ENCODE assay signal across 22 mouse cellular contexts in the genomic region with DNA sequence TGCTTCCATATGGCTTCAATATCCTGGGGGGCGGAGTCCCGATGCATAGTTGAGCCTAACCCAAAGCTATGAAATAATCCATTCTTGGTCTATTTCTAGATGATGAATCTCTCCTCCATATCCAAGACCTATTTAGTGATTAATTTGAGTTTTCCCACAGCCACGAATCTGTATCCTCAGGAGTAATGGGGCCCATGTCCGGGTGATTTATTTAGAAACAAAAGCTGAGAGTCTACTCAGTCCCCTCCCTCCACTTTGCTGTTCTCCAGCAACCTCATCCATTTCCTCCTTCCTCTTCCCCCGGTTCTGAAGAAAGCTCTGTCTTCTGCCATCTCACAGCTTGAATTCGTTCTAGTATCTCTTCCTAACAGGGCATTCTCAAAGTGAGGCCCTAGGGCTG.
A peak's percentile ranks its signal among the peaks of the same experiment; 100 is the strongest.
DNase-seq lines count a peak whose midpoint lies in the region; ATAC-seq lines count a peak whose summit lies in the region.
"Had no signal": no experiment of that assay in that cellular context is flagged by ENCODE, and none has a peak within 500 bp of the region (broad histone marks: within the 10 kb centered on the region; RNA-seq: fewer than 3 reads in every experiment).

No protein-coding gene starts in this region.

- no peaks in the 10 kb centered on the region for H3K27me3 ChIP-seq in kidney, embryonic 16.5 days (ENCODE audit: insufficient read depth, low read length)
- no peaks in the 10 kb centered on the region for H3K27me3 ChIP-seq in embryonic facial prominence, embryonic 14.5 days (replicated peaks; ENCODE audit: control insufficient read depth, insufficient read depth, low read length)
- H3K27me3 ChIP-seq in intestine, embryonic 15.5 days (replicated peaks), result no peaks in the 10 kb centered on the region
- no peaks in the 10 kb centered on the region for H3K27me3 ChIP-seq in limb, embryonic 15.5 days
- H3K27me3 ChIP-seq: forebrain, embryonic 12.5 days; neural tube, embryonic 15.5 days had no signal

- WGBS in kidney, embryonic 16.5 days, result 40% methylated on average over 6 of the region's 6 CpGs
- 42% methylated on average over 6 of the region's 6 CpGs for WGBS in embryonic facial prominence, embryonic 14.5 days
- 41% methylated on average over 6 of the region's 6 CpGs for WGBS in intestine, embryonic 15.5 days
- 40% methylated on average over 6 of the region's 6 CpGs for WGBS in limb, embryonic 15.5 days

- no peak overlapping the region for H3K4me3 ChIP-seq in kidney, embryonic 16.5 days (ENCODE audit: low read length)
- H3K4me3 ChIP-seq in embryonic facial prominence, embryonic 14.5 days (ENCODE audit: low read depth, low read length), result no peak overlapping the region
- no peak overlapping the region for H3K4me3 ChIP-seq in intestine, embryonic 15.5 days (replicated peaks)
- no peak overlapping the region for H3K4me3 ChIP-seq in limb, embryonic 15.5 days
- H3K4me3 ChIP-seq: erythroblast, embryonic 14.5 days; forebrain, embryonic 12.5 days; heart, embryonic 10.5 days; layer of hippocampus, adult 2 months; midbrain, embryonic 10.5 days; neural tube, embryonic 15.5 days had no signal

- H3K27ac ChIP-seq in kidney, embryonic 16.5 days (ENCODE audit: low read length), result peak overlapping the region; percentile 44; the same call in 1 of the 2 replicates
- H3K27ac ChIP-seq in embryonic facial prominence, embryonic 14.5 days (replicated peaks; ENCODE audit: low read depth, low read length), result no peak overlapping the region
- H3K27ac ChIP-seq in intestine, embryonic 15.5 days, result peak overlapping the region; percentile 62
- peak overlapping the region; percentile 68; the same call in 1 of the 2 replicates for H3K27ac ChIP-seq in limb, embryonic 15.5 days
- H3K27ac ChIP-seq: forebrain, embryonic 12.5 days; heart, embryonic 10.5 days; hindbrain, postnatal 0 days; layer of hippocampus, adult 2 months; midbrain, embryonic 10.5 days; neural tube, embryonic 15.5 days had no signal

- no peak for ATAC-seq in kidney, embryonic 16.5 days (ENCODE audit: low FRiP score, low TSS enrichment)
- no peak; the same call in 1 of the 2 replicates for ATAC-seq in embryonic facial prominence, embryonic 14.5 days (ENCODE audit: low read depth)
- ATAC-seq in intestine, embryonic 15.5 days, result peak; percentile 39; the same call in 1 of the 2 replicates
- ATAC-seq in limb, embryonic 15.5 days (ENCODE audit: insufficient number of reproducible peaks, low FRiP score, low TSS enrichment, low read depth), result no peak
- ATAC-seq in cerebellum, adult (ENCODE audit: insufficient number of reproducible peaks, low FRiP score, low TSS enrichment), result no peak
- ATAC-seq: hindbrain, postnatal 0 days had no signal

- H3K9ac ChIP-seq in kidney, embryonic 16.5 days (replicated peaks; ENCODE audit: low read length), result no peak overlapping the region
- no peak overlapping the region for H3K9ac ChIP-seq in embryonic facial prominence, embryonic 14.5 days (ENCODE audit: low read depth, low read length)
- H3K9ac ChIP-seq in intestine, embryonic 15.5 days, result no peak overlapping the region
- H3K9ac ChIP-seq in limb, embryonic 15.5 days, result no peak overlapping the region
- H3K9ac ChIP-seq: forebrain, embryonic 12.5 days; neural tube, embryonic 15.5 days had no signal

- DNase-seq in kidney, adult 8-10 months, result no peak
- DNase-seq in embryonic facial prominence, embryonic 14.5 days (ENCODE audit: low spot score), result peak; percentile 45
- DNase-seq in right cerebral cortex, postnatal 10 days (ENCODE audit: low spot score in 2 of 2), result no peak
- DNase-seq: adrenal gland, adult 2 months; cerebellum, adult 11-12 months; cerebellum, postnatal 10 days; kidney, postnatal 10 days; lung, adult 18-20 months; lung, postnatal 10 days; right cerebral cortex, adult 18-20 months had no signal

- no peaks in the 10 kb centered on the region for H3K36me3 ChIP-seq in kidney, embryonic 16.5 days (ENCODE audit: insufficient read depth, low read length)
- H3K36me3 ChIP-seq in embryonic facial prominence, embryonic 14.5 days (ENCODE audit: control insufficient read depth, insufficient read depth, low read length), result no peaks in the 10 kb centered on the region
- H3K36me3 ChIP-seq in intestine, embryonic 15.5 days, result no peaks in the 10 kb centered on the region
- H3K36me3 ChIP-seq in limb, embryonic 15.5 days, result no peaks in the 10 kb centered on the region
- H3K36me3 ChIP-seq: forebrain, embryonic 12.5 days; heart, embryonic 10.5 days; midbrain, embryonic 10.5 days had no signal

- no peaks in the 10 kb centered on the region; the same call in 1 of the 2 replicates for H3K9me3 ChIP-seq in kidney, embryonic 16.5 days (ENCODE audit: low read length)
- H3K9me3 ChIP-seq in embryonic facial prominence, embryonic 14.5 days (ENCODE audit: control insufficient read depth, low read length), result no peaks in the 10 kb centered on the region
- no peaks in the 10 kb centered on the region for H3K9me3 ChIP-seq in intestine, embryonic 15.5 days
- H3K9me3 ChIP-seq in limb, embryonic 15.5 days, result no peaks in the 10 kb centered on the region
- H3K9me3 ChIP-seq: forebrain, embryonic 12.5 days; heart, embryonic 10.5 days; midbrain, embryonic 10.5 days; neural tube, embryonic 15.5 days had no signal

- H3K4me2 ChIP-seq in kidney, embryonic 16.5 days (replicated peaks; ENCODE audit: low read depth, low read length), result no peak overlapping the region
- no peak overlapping the region for H3K4me2 ChIP-seq in embryonic facial prominence, embryonic 14.5 days (ENCODE audit: low read depth, low read length)
- H3K4me2 ChIP-seq in intestine, embryonic 15.5 days (replicated peaks), result no peak overlapping the region
- H3K4me2 ChIP-seq in limb, embryonic 15.5 days, result no peak overlapping the region
- H3K4me2 ChIP-seq: forebrain, embryonic 12.5 days; liver, embryonic 11.5 days; neural tube, embryonic 15.5 days had no signal

- H3K4me1 ChIP-seq in kidney, embryonic 16.5 days (ENCODE audit: insufficient read depth, low read length), result peaks cover 35% of the 10 kb centered on the region
- H3K4me1 ChIP-seq in embryonic facial prominence, embryonic 14.5 days (ENCODE audit: control insufficient read depth, insufficient read depth, low read length), result 0 out of 2 replicates have a peak, but pooled peaks cover 4% of the 10 kb centered on the region
- peaks cover 20% of the 10 kb centered on the region for H3K4me1 ChIP-seq in intestine, embryonic 15.5 days (replicated peaks)
- peaks cover 18% of the 10 kb centered on the region for H3K4me1 ChIP-seq in limb, embryonic 15.5 days
